In genomic region chr11:44835166-44835565, GRCm38 (mm10) we compare ENCODE assay signal across 31 mouse cellular contexts.
DNase-seq lines count a peak whose midpoint lies in the region; ATAC-seq and TF ChIP-seq lines count a peak whose summit lies in the region.
"Had no signal": no experiment of that assay in that cellular context is flagged by ENCODE, and none has a peak within 500 bp of the region (broad histone marks: within the 10 kb centered on the region; RNA-seq: fewer than 3 reads in every experiment).

No protein-coding gene starts in this region.

- H3K27me3 ChIP-seq in kidney, postnatal 0 days (ENCODE audit: insufficient read depth, low read length), result 0 out of 2 replicates have a peak, but pooled peaks cover 4% of the 10 kb centered on the region
- H3K27me3 ChIP-seq in kidney, embryonic 15.5 days, result peaks cover 15% of the 10 kb centered on the region
- peaks cover 43% of the 10 kb centered on the region for H3K27me3 ChIP-seq in embryonic facial prominence, embryonic 10.5 days (replicated peaks; ENCODE audit: low read depth, poor library complexity, severe bottlenecking)
- H3K27me3 ChIP-seq: hindbrain, embryonic 15.5 days; neural tube, embryonic 13.5 days had no signal

- no peak for ATAC-seq in kidney, postnatal 0 days (replicated peaks; ENCODE audit: low FRiP score, low read depth)
- no peak for ATAC-seq in kidney, embryonic 15.5 days (replicated peaks; ENCODE audit: low FRiP score)
- ATAC-seq: forebrain, embryonic 15.5 days; liver, embryonic 12.5 days; liver, postnatal 0 days; midbrain, embryonic 13.5 days had no signal

- H3K4me3 ChIP-seq in kidney, postnatal 0 days (replicated peaks; ENCODE audit: low read depth, low read length), result no peak overlapping the region
- H3K4me3 ChIP-seq in kidney, embryonic 15.5 days (replicated peaks), result no peak overlapping the region
- H3K4me3 ChIP-seq in embryonic facial prominence, embryonic 10.5 days, result no peak overlapping the region
- no peak overlapping the region for H3K4me3 ChIP-seq in layer of hippocampus, adult 2 months
- H3K4me3 ChIP-seq: embryonic facial prominence, embryonic 15.5 days; forebrain, embryonic 15.5 days; hindbrain, embryonic 15.5 days; limb, embryonic 13.5 days; liver, embryonic 12.5 days; megakaryocyte, embryonic 14.5 days; midbrain, embryonic 13.5 days; neural tube, embryonic 13.5 days had no signal

- no peak overlapping the region for H3K4me2 ChIP-seq in kidney, postnatal 0 days (ENCODE audit: low read length)
- no peak overlapping the region for H3K4me2 ChIP-seq in kidney, embryonic 15.5 days
- H3K4me2 ChIP-seq: embryonic facial prominence, embryonic 15.5 days; forebrain, embryonic 15.5 days; heart, embryonic 11.5 days; hindbrain, embryonic 15.5 days; limb, embryonic 13.5 days; liver, embryonic 12.5 days; midbrain, embryonic 13.5 days; neural tube, embryonic 13.5 days had no signal

- 37% methylated on average over 5 of the region's 5 CpGs for WGBS in kidney, postnatal 0 days
- WGBS in kidney, embryonic 15.5 days, result 44% methylated on average over 5 of the region's 5 CpGs
- WGBS in embryonic facial prominence, embryonic 10.5 days, result 37% methylated on average over 5 of the region's 5 CpGs

- no peaks in the 10 kb centered on the region for H3K4me1 ChIP-seq in kidney, postnatal 0 days (replicated peaks; ENCODE audit: insufficient read depth, low read length)
- peaks cover 15% of the 10 kb centered on the region for H3K4me1 ChIP-seq in kidney, embryonic 15.5 days
- H3K4me1 ChIP-seq in embryonic facial prominence, embryonic 10.5 days, result peaks cover 43% of the 10 kb centered on the region
- H3K4me1 ChIP-seq: liver, embryonic 12.5 days had no signal

- H3K36me3 ChIP-seq in kidney, postnatal 0 days (ENCODE audit: insufficient read depth, low read length), result no peaks in the 10 kb centered on the region
- no peaks in the 10 kb centered on the region for H3K36me3 ChIP-seq in kidney, embryonic 15.5 days
- H3K36me3 ChIP-seq in embryonic facial prominence, embryonic 10.5 days (replicated peaks), result no peaks in the 10 kb centered on the region
- H3K36me3 ChIP-seq: embryonic facial prominence, embryonic 15.5 days; forebrain, embryonic 15.5 days; hindbrain, embryonic 15.5 days; limb, embryonic 13.5 days; liver, embryonic 12.5 days; midbrain, embryonic 13.5 days; neural tube, embryonic 13.5 days had no signal

- peak; percentile 51 for DNase-seq in embryo, embryonic 11 days
- DNase-seq in embryo, embryonic 10.5 days (ENCODE audit: low spot score), result no peak
- DNase-seq in kidney, postnatal 0 days (ENCODE audit: low spot score), result peak; percentile 39
- peak; percentile 48 for DNase-seq in embryonic facial prominence, embryonic 10.5 days (ENCODE audit: low spot score)
- DNase-seq in layer of hippocampus, adult 2 months (ENCODE audit: low spot score in 2 of 2), result no peak
- no peak for DNase-seq in heart, postnatal 4 days
- DNase-seq: adrenal gland, adult 2 months; adrenal gland, postnatal 36 days; cerebellum, adult 18-20 months; cerebellum, postnatal 10 days; gastrocnemius, postnatal 25 days; heart, adult 18-20 months; kidney, adult 9 months; kidney, postnatal 4 days; layer of hippocampus, adult 9-11 months; liver, postnatal 0 days; lung, postnatal 4 days; right cerebral cortex, postnatal 4 days; thymus, adult 18-20 months; thymus, postnatal 25 days had no signal

- H3K9ac ChIP-seq in kidney, postnatal 0 days (ENCODE audit: low read depth, low read length), result no peak overlapping the region
- H3K9ac ChIP-seq in kidney, embryonic 15.5 days, result no peak overlapping the region
- H3K9ac ChIP-seq: embryonic facial prominence, embryonic 15.5 days; forebrain, embryonic 15.5 days; hindbrain, embryonic 15.5 days; limb, embryonic 13.5 days; liver, embryonic 12.5 days; liver, postnatal 0 days; midbrain, embryonic 13.5 days; neural tube, embryonic 13.5 days had no signal

- H3K9me3 ChIP-seq in kidney, postnatal 0 days (replicated peaks; ENCODE audit: low read length), result no peaks in the 10 kb centered on the region
- H3K9me3 ChIP-seq in kidney, embryonic 15.5 days (replicated peaks), result no peaks in the 10 kb centered on the region
- no peaks in the 10 kb centered on the region for H3K9me3 ChIP-seq in embryonic facial prominence, embryonic 10.5 days
- H3K9me3 ChIP-seq: embryonic facial prominence, embryonic 15.5 days; forebrain, embryonic 15.5 days; hindbrain, embryonic 15.5 days; limb, embryonic 13.5 days; liver, embryonic 12.5 days; midbrain, embryonic 13.5 days; neural tube, embryonic 13.5 days had no signal

- H3K27ac ChIP-seq in kidney, postnatal 0 days, result no peak overlapping the region
- H3K27ac ChIP-seq in kidney, embryonic 15.5 days, result no peak overlapping the region
- no peak overlapping the region for H3K27ac ChIP-seq in embryonic facial prominence, embryonic 10.5 days (replicated peaks)
- no peak overlapping the region for H3K27ac ChIP-seq in layer of hippocampus, adult 2 months
- H3K27ac ChIP-seq: embryonic facial prominence, embryonic 15.5 days; forebrain, embryonic 15.5 days; hindbrain, embryonic 15.5 days; limb, embryonic 13.5 days; liver, embryonic 12.5 days; midbrain, embryonic 13.5 days; stomach, postnatal 0 days had no signal

- TF ChIP-seq CTCF in kidney, postnatal 0 days (IDR thresholded peaks at IDR 0.05; ENCODE audit: low read depth), result no peak
- no peak for TF ChIP-seq CTCF in layer of hippocampus, adult 2 months (conservative IDR thresholded peaks at IDR 0.05)

Comparison
In these comparisons a context has a peak if more than half of its experiments do, and no peak if none do; other contexts are left out.
1. DNase-seq: peak in embryo, embryonic 11 days (single experiment), kidney, postnatal 0 days (single experiment) and embryonic facial prominence, embryonic 10.5 days (single experiment); none in embryo, embryonic 10.5 days (single experiment), layer of hippocampus, adult 2 months (0 of 2) and heart, postnatal 4 days (single experiment).